Mouse (Mus musculus) left cerebral cortex, postnatal 4 days (tissue): ENCODE measurements around the gene Snrpd2. TPM values are rescaled to one million over a fixed set of nuclear protein-coding genes. Genes with fewer than 3 reads are reported as not detected.

ENCODE experiments used
- DNase-seq: peaks from one replicate; pipeline ENCODE4 v3.0.0-alpha.2; 2022
- intact Hi-C: fragments of 180-260 bp; cut with DNase I; formaldehyde crosslinking; loops from one replicate; pipeline ENCODE4 v1.15.1; 2025
- total RNA-seq, 2 experiments: library from RNA; stranded (reverse); gene quantifications; 2 replicates each; pipeline ENCODE4 v1.2.3; 2021

Snrpd2 gene
- 100 to 1,000 TPM; 126 to 130 TPM for total RNA-seq

DNA sequence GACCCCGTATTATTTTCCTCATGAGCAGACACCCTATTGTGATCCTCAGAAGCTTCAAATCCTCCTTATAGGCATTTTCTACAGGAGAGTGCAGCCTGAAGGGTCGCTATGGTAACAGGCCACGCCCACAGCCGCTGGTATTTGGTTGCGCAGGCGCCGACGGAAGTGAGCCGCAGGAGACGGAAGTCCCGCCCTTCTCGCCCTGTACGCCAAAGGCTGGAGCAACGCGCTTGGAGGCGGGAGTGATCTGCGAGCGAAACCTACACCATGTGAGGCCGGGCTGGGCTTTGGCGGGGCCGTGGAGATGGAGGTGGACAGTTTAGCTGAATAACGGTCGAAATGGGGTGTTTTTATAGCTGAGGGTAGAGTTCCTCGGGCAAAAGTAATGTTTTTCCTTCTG lies at the start of gene Snrpd2:
Snrpd2 (plus strand) TSS at position 97 of the 400 bp plus-strand sequence.
- DNase-seq, result peak; percentile 99

DNA sequence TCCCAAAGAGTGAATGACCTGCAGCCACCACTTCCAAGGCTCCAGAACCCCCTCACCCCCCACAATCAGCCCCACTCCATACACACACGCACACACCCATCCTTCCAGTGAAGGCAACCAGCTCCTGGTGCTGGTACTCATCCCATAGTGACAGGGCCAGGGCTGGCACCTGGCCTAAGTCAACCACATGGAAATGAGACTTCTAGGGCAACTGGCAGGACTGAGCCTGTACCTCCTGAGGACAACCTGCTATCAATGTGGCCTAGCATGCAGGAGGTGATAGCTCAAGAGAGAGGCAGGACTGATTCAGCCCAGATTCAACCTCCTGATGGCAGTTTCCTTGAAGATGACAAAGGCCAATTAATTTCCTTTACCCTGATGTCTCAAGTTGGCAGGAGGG lies 49.2 kb upstream of the Snrpd2 start:
- DNase-seq, result no peak
- intact Hi-C loops, result no loop called here

More for the DNA sequence above, at the start of gene Snrpd2:
- intact Hi-C loops, result no loop called here

DNA sequence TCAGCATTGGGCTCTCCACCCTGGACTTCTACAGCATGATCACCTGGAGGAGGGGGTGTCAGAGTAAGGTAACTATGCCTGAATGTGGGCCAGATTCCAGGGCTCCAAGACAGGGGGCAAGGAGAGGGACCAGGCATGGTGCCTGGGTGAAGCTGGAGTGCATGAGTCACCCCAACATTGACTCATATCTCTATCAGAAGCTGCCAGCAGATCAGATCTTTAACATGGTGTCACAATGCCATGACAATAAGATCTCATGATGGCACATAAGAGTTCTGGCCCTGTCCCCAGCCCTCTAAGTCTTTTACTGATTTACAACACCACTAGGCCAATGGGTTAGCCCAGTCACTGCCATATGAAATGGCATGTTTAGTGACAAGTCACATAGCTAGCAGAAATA lies 45.8 kb upstream of the Snrpd2 start:
- no peak for DNase-seq
- intact Hi-C loops, result no loop called here

DNA sequence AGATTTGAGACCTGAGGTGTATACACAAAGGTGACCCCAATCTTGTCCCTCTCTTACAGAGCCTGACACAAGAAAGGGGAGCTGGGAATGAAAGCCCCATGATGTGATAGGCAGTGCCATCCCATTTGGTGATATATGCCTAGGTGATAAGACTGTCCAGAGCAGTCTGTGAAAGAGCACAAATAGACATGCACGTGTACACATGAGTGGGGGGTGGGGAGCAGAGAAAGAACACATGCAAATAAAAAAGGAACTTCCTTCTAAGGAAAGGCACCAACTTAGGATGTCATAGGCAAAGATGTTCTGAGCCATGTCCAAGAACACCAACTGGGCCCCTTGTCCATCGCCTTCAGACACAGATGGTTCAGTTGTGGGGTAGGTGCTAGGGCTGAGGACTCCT lies 45.0 kb upstream of the Snrpd2 start:
- DNase-seq, result no peak
- intact Hi-C loops, result no loop called here

DNA sequence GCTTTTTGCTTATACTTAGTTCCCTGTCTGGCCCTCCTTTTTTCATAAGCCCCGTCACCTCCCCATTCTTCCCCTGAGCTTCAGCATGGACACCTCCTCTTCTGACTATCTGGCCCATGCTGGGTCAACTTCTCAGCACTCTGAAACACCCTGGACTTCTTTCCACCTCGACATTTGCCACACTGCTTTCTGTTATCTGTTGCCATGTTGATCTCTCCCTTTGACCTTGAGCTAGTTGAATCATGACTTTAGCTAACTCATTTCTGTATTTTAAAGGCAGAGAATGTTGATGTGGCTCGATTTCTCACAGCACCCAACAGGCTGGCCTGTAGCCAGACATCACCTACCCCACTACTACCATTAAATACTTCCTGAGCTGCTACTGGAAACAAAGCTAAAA lies 42.1 kb upstream of the Snrpd2 start:
- DNase-seq, result no peak
- intact Hi-C loops, result no loop called here

DNA sequence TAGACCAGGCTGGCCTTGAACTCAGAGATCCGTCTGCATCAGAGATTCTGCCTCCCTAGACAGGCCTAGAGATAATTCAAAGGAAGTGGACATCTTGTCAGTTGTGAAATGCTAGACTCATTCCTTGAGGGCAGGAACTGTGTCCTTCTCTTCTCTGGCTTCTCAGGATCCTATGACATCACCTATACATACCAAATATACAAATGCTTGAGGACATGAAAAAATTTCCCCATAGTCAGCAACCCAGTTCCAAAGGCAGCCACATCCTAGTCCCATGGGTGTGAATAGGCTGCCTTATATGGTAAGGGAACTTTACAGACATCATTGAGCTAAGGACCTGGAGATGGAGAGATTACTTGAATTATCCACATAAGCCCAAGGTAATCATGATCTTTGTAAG lies 40.0 kb upstream of the Snrpd2 start:
- intact Hi-C loops, result no loop called here
- DNase-seq, result no peak

DNA sequence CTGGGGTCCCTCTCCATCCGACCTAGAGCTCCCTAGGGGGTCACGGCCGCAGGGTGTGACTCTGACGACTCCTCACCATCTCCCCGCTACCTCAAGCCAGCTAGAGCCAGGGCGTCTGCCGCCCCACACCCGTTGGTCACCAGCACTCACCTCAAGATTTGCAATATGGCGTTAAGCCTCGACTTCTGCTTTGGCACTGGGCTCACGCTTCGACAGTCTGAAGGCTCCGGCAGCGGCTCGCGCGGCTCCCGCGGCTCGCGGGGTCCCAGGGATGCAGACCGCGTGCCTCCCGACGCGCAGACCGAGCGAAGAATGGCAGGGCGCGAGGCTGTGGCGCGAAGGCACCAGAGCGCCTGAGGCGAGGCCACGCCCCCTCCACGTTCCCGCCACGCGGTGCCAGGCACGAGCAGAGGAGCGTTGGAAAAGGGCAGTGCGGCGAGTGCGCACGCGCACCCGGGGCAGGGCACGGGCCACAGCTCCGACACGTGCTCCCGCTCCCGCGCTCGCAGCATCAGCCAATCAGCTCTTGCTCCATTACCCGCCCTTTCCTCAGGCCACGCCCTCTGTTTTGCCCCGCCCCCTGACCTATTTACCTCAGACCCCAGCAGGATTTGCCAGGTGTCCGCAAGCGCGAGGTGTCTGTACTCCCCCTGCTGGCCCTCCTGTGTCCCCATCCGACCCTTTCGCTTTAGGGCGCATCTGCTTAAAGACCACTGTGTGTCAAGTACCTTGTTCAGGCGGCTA lies 31.3 kb upstream of the Snrpd2 start, which contains the start of gene Gm4969:
Gm4969 (minus strand) TSS at position 341 of the 744 bp plus-strand sequence.
- peak; percentile 77 for DNase-seq
- intact Hi-C loops, result no loop called here

DNA sequence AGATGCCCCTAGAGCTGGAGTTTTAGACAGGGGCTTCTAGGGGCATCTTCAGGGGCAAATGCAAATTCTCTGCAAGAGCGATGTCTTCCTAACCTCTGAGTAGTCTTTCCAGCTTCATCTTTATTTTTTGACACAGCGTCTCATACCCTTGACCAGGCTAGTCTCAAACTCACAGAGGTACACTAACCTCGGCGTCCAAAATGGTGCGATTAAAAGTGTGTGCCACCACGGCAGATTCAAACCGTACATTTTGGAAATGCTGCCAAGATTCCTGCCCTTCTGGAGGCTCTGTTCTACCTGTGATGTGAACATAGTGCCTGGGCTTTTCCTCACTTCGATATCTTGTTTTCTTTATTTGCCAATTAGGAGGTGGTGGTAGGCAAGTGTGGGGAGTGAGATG lies 30.4 kb upstream of the Snrpd2 start:
- no peak for DNase-seq
- intact Hi-C loops, result no loop called here

DNA sequence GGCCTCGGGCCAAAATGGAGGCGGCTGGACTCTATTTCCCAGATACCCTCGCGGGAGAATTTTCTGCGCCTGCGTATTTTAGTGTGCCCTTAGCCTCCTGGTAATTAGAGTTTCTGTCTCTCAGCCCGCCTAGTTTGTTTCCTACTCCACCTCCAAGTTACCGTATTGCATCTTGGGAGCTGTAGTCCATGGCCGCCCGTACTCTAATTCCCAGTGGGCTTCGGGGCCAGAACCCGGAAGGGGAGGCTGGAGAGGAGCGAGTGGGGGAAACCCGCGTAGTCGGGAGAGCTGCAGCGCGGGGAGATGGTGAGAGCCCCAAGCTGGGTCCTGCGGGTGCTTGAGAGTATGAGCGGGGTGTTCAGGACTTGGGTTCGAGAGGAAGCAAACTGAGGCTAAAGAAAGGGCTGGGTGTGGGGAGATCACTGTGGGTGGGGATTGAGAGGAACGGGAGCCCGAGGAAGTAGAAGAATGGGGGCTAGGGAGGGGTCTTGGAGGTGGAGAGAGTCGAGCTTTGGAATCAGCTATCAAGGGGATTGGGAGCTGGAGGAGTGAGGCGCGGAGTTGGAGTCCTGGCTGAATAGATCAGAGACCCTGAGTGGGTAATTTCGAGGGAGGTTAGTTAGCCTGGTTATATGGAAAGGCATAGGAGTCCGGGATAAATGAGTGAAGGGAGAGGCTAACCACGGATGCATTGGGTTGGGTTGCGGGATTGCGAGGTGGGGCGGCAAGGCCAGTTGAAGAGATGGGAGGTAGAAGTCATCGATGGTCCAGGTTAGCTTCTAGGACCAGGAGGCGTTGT lies 29.7 kb upstream of the Snrpd2 start, which contains the start of gene Fbxo46:
Fbxo46 (plus strand) TSS at position 229 of the 799 bp plus-strand sequence.
- peak; percentile 92 for DNase-seq
- intact Hi-C loops, result no loop called here

DNA sequence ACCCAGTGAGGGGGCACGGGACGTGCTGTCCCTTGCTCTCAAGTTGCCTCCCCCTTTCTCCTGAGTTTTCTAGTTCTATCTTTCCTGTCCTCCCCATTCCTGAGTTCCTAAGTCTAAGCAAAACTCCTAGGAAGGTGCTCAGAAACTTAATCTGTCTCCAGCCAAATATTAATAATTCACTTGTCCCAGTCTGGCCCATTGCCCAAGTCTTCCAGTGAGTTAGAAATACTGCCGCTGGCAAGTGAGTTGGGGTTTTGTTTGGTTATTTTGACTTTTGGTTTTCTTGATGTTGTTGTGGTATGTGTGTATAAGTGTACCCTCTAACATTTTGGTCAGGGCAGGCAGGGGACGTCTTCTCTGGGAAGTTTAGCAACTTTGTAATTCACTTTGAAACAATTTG lies 27.8 kb upstream of the Snrpd2 start:
- intact Hi-C loops, result no loop called here
- DNase-seq, result no peak

DNA sequence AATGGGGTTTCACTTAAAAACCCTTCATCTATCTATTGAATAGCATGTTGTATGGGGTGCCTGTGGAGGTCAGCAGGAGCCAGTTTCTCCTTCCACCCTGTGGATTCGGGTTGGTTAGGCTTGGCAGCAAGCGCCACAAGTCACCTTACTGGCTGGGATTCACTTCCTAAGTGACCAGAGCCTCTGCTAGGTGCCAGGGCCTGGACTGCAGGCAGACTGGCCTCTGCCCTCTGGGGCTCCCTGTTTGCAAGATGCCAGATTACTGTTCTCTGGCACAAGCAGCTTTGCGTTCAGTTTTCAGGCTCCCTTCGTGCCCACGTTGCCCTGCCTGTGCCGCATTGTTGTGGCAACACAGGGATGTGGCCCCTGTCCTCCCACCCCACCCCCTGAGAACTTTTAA lies 24.8 kb upstream of the Snrpd2 start:
- DNase-seq, result no peak
- intact Hi-C loops, result no loop called here

DNA sequence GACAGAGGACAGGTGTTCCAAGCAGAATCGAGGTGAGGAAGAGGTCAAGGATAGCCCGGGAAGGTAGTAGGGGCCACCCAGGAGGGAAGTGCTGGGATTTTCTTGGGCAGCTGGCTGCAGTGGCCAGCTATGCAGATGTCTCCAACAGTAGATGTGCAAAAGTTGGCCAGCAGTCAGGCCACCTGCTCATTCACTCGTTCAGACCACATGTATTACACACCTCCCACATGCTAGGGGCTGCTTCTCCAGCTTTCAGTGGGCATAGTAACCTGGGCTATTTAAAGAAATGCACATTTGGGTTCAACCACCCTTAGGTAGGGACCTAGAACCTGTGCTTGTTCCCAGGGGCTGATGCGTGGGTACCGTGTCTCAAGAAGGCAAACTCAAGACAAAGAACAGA lies 21.8 kb upstream of the Snrpd2 start:
- intact Hi-C loops, result no loop called here
- DNase-seq, result no peak

DNA sequence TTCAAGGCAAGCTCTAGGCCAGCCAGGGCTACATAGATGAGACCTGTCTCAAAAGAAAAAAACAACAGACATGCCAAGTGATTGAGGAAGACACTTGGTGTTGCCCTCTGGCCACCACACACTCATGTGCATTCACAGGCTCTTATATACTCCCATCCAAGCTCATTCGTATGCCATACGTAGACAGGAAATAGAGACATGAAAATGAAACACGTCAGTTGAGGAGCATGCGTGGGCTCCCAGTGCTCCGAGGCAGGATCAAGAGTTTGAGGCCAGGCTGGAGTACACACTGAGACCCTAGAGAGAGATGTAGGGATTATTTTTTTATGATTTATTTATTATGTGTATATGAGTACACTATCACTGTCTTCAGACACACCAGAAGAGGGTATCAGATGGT lies 20.1 kb upstream of the Snrpd2 start:
- no peak for DNase-seq
- intact Hi-C loops, result no loop called here

DNA sequence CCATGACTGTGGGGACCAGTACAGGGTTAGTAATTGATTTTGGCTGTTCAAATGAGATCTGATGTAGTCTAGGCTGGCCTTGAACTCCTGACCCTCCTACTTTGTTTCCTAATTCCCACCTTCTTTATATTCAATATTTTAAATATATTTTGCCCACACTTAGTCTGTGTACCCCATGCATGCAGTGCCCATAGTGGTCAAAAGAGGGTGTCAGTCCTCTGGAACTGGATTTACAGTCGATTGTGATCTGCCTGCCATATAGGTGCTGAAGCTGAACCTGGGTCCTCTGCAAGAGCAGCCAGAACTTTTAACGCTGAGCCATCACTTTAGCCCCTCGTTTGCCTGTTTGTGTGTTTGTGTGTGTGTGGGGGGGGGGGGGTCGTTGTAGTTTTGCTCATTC lies 18.9 kb upstream of the Snrpd2 start:
- DNase-seq, result no peak
- intact Hi-C loops, result no loop called here

DNA sequence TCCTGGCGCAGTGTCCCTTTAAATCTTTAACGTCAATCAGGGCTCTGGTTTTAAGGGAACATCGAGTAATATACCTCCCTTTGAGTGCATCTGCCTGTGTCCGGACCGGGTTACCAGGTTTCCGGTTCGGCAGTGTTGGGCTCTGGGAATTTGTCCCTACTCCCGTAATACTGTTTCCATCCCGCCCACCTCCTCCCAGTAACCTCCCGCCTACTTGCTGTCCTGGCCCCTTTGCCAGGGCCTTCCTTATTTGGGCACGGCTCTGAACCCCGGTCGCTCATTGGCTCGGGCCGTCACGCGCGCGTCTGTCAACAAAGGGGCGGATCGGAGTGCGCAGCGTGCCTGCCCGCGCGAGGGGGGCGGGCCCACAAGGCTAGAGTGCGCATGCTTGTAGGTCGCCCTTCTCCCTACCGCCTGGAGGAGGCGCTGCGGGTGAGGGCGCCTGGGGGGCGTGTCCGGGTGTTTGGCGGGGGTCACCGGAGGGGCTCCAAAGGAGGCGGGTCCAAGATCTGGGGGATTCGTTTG lies 18.1 kb upstream of the Snrpd2 start:
- peak; percentile 99 for DNase-seq
- intact Hi-C loops, result no loop called here

DNA sequence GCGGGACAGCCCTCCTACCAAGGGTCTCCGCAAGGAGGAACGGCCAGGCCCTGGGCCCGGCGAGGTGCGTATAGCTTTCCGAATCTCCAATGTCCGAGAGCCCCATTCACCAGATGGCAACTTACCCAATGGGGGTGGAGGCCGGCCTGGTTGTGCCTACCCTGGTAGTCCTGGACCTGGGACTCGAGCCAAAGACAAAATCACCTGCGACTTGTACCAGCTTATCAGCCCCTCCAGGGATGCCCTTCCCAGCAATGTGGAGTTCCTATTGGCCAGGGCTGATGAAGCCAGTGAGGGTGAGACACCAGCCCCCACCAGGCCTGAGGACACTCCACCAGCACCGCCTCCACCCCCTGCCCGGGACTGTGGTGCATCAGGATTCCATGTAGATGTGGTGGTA lies 13.4 kb upstream of the Snrpd2 start:
- no peak for DNase-seq
- intact Hi-C loops, result no loop called here

DNA sequence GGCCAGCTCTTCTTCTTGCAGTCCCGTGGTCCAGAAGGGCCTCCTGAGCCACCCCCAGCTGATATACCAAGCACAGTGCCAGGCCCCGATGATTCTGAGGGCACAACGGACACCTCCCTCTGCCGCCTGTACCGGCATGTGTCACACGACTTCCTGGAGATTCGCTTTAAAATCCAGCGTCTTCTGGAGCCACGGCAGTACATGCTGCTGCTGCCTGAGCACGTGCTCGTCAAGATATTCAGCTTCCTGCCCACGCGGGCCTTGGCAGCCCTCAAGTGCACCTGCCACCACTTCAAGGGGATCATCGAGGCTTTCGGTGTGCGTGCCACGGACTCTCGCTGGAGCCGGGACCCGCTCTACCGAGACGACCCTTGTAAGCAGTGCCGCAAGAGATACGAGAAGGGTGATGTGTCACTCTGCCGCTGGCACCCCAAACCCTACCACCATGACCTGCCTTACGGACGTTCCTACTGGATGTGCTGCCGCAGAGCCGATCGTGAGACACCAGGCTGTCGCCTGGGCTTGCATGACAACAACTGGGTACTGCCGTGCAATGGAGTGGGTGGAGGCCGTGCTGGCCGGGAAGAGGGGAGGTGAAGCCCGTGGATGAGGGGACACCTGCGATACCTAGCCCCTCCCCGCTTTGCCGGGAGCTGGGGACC lies 12.7 kb upstream of the Snrpd2 start:
- no peak for DNase-seq
- intact Hi-C loops, result no loop called here

DNA sequence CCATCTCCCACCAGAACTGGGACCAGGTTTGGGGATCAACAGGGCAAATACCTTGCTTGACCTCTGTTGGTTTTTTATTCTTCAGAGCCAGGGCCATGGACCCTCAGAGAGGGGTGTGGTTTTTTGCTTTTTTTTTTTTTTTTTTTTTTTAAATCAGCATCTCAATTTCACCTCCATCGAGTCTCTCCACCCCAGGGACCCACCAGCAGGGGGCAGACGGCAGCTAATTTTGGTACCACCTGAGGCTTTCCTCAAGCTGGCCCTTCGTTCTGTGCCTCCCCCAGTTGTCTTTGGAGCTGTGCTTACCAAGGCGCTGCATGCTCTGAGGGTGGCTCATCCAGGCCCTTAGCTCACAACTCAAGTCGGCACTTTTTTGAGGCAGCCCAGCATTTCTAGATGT lies 12.1 kb upstream of the Snrpd2 start:
- intact Hi-C loops, result no loop called here
- DNase-seq, result peak; percentile 59

DNA sequence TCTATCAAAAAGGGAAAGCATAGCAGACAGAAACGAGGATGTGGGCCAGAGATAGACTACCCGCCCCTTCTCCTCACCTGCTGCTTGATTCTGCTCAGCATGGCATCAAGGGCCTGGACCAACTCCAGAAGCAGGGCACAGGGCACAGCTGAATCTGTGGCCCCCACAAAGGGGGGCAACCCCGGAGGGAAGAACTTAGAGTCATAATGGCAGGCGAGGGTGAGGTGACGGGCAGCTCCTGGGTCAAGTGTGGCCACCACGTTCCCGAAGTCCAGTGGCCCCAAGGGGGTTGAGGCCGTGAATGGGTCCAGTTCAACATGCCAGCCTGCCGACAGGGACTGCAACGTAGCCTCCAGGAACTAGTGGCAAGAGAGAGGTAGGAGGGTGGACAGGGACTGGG lies 2.7 kb upstream of the Snrpd2 start:
- intact Hi-C loops, result no loop called here
- DNase-seq, result no peak

DNA sequence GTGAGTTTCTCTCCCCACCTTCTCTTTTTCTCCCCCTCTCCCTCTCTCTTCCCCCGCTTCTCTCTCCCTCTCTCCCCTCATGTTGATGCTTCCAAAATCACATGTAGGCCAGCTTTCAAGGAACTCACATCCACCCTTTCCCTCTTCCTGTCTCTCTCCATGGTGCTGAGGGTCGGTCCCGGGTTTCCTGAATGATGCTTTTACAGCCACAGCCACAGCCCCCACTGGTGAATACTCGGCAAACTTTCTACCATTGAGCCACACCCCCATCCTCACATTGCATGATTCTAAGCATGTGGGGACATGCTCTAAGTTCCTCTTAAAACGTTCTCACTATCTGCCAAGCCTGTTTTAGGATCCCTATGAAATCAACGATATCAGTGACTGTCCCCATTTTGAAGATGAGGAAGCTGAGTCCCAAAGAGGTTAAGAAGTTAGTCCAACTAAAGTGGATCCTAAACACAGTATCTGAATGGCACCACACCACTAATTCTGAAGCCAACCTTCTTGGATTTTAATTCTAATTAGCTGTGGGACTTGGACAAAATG lies 2.0 kb upstream of the Snrpd2 start:
- no peak for DNase-seq
- intact Hi-C loops, result no loop called here
